In genomic region chr2:127518273-127518672, GRCm38 (mm10) we compare ENCODE assay signal across 13 mouse cellular contexts. TPM values are rescaled to one million over a fixed set of nuclear protein-coding genes. Genes with fewer than 3 reads are reported as not detected.
DNase-seq lines count a peak whose midpoint lies in the region; ATAC-seq and TF ChIP-seq lines count a peak whose summit lies in the region.
"Had no signal": no experiment of that assay in that cellular context is flagged by ENCODE, and none has a peak within 500 bp of the region (broad histone marks: within the 10 kb centered on the region; RNA-seq: fewer than 3 reads in every experiment).

No protein-coding gene starts in this region.

- no peaks in the 10 kb centered on the region for H3K9me3 ChIP-seq in forebrain, postnatal 0 days (ENCODE audit: low read length)
- H3K9me3 ChIP-seq in stomach, embryonic 15.5 days = no peaks in the 10 kb centered on the region
- H3K9me3 ChIP-seq: heart, embryonic 15.5 days had no signal

- 0 out of 2 replicates have a peak overlapping the region, but pooled peaks have one; percentile 81 for H3K4me2 ChIP-seq in forebrain, postnatal 0 days (ENCODE audit: low read depth)
- H3K4me2 ChIP-seq in stomach, embryonic 15.5 days = no peak overlapping the region
- H3K4me2 ChIP-seq: heart, embryonic 15.5 days had no signal

- 0 out of 2 replicates have a peak overlapping the region, but pooled peaks have one; percentile 10 for H3K9ac ChIP-seq in forebrain, postnatal 0 days
- no peak overlapping the region for H3K9ac ChIP-seq in stomach, embryonic 15.5 days
- H3K9ac ChIP-seq: heart, embryonic 15.5 days; liver, postnatal 0 days had no signal

- H3K27me3 ChIP-seq in forebrain, postnatal 0 days (ENCODE audit: insufficient read depth, low read length) = no peaks in the 10 kb centered on the region
- H3K27me3 ChIP-seq in stomach, embryonic 15.5 days (replicated peaks) = no peaks in the 10 kb centered on the region

- no peaks in the 10 kb centered on the region for H3K36me3 ChIP-seq in forebrain, postnatal 0 days (ENCODE audit: insufficient read depth)
- no peaks in the 10 kb centered on the region for H3K36me3 ChIP-seq in stomach, embryonic 15.5 days
- H3K36me3 ChIP-seq: heart, embryonic 15.5 days had no signal

- TF ChIP-seq POLR2A in cortical plate, adult 2 months (IDR thresholded peaks at IDR 0.05; ENCODE audit: extremely low read depth, insufficient read depth, low read length) = no peak; the same call in 1 of the 2 replicates

- peak; percentile 48 to 60 for DNase-seq in layer of hippocampus, adult 18-20 months (ENCODE audit: low spot score in 2 of 2)
- no peak for DNase-seq in layer of hippocampus, adult 9-10 months (ENCODE audit: low spot score)
- DNase-seq in forebrain, postnatal 0 days = no peak
- no peak for DNase-seq in yolk sac, embryonic 10.5 days (ENCODE audit: low spot score)
- no peak for DNase-seq in lung, postnatal 10 days
- DNase-seq: kidney, postnatal 10 days; liver, postnatal 0 days had no signal

- TF ChIP-seq CTCF in cortical plate, adult 2 months (IDR thresholded peaks at IDR 0.05; ENCODE audit: extremely low read depth, insufficient read depth, low read length) = no peak
- no peak for TF ChIP-seq CTCF in forebrain, postnatal 0 days (IDR thresholded peaks at IDR 0.05; ENCODE audit: low read depth)

- ATAC-seq in forebrain, postnatal 0 days = no peak
- ATAC-seq in stomach, embryonic 15.5 days (ENCODE audit: insufficient read depth, low FRiP score, low read depth) = 0 out of 2 replicates have a peak, but pooled peaks have one; percentile 4
- ATAC-seq: liver, postnatal 0 days; Patski had no signal

- WGBS in forebrain, postnatal 0 days = 37% methylated on average over 3 of the region's 3 CpGs
- WGBS in stomach, embryonic 15.5 days = 20% methylated on average over 3 of the region's 3 CpGs

- H3K4me1 ChIP-seq in cortical plate, adult 2 months (ENCODE audit: control insufficient read depth, insufficient read depth, low read length) = peaks cover 2% of the 10 kb centered on the region
- H3K4me1 ChIP-seq in forebrain, postnatal 0 days (ENCODE audit: insufficient read depth) = peaks cover 23% of the 10 kb centered on the region
- H3K4me1 ChIP-seq in stomach, embryonic 15.5 days = peaks cover 14% of the 10 kb centered on the region

- peak overlapping the region; percentile 83 for H3K4me3 ChIP-seq in cortical plate, adult 2 months (ENCODE audit: insufficient read depth, low read length)
- no peak overlapping the region for H3K4me3 ChIP-seq in forebrain, postnatal 0 days (ENCODE audit: low read depth, low read length)
- H3K4me3 ChIP-seq in stomach, embryonic 15.5 days (replicated peaks) = no peak overlapping the region
- H3K4me3 ChIP-seq: erythroblast, embryonic 14.5 days; heart, embryonic 15.5 days had no signal

- H3K27ac ChIP-seq in cortical plate, adult 2 months (ENCODE audit: insufficient read depth, low read length) = peak overlapping the region; percentile 55
- H3K27ac ChIP-seq in forebrain, postnatal 0 days (ENCODE audit: low read depth, low read length) = no peak overlapping the region
- no peak overlapping the region for H3K27ac ChIP-seq in stomach, embryonic 15.5 days
- H3K27ac ChIP-seq: heart, embryonic 15.5 days had no signal

RNA-seq across cellular contexts. Expression of gene Kcnip3, which starts 3.6 kb away (rescaled TPM):
- 10 to 100 TPM; 61.3 to 70.6 TPM for total RNA-seq in layer of hippocampus, adult 18-20 months (2021)
- 109 and 110 TPM in 2 replicates for polyA plus RNA-seq in cortical plate, adult 2 months (2012; rRNA removed)
- total RNA-seq in forebrain, postnatal 0 days (2014; rRNA removed) = 27.8 and 31.2 TPM in 2 replicates
- polyA plus RNA-seq in forebrain, postnatal 0 days (2015; fragmentation: Nextera tagmentation; extraction: Ambion mirVana) = 15.8 and 20.1 TPM in 2 replicates
- polyA plus RNA-seq in stomach, embryonic 15.5 days (2015; fragmentation: Nextera tagmentation; extraction: Ambion mirVana) = 2.5 and 3.0 TPM in 2 replicates
- total RNA-seq: neutrophil, adult 5-6 weeks had no signal

RNA-seq across cellular contexts. Expression of gene Prom2, which starts 23.0 kb away (rescaled TPM):
- total RNA-seq in layer of hippocampus, adult 18-20 months (2021) = under 1 TPM in 1 of 2 experiments, not detected in 1; 0.27 TPM
- polyA plus RNA-seq in cortical plate, adult 2 months (2012; rRNA removed) = 0.17 and 0.21 TPM in 2 replicates
- total RNA-seq in forebrain, postnatal 0 days (2014; rRNA removed) = not detected in 2 replicates
- 0.04 TPM in 1 of 2 replicates, not detected in the other for polyA plus RNA-seq in forebrain, postnatal 0 days (2015; fragmentation: Nextera tagmentation; extraction: Ambion mirVana)
- polyA plus RNA-seq in stomach, embryonic 15.5 days (2015; fragmentation: Nextera tagmentation; extraction: Ambion mirVana) = 10.4 and 11.4 TPM in 2 replicates
- total RNA-seq: neutrophil, adult 5-6 weeks had no signal
- polyA plus RNA-seq: erythroblast, embryonic 14.5 days; liver, postnatal 0 days; Patski had no signal

Comparison
In these comparisons a context has a peak if more than half of its experiments do, and no peak if none do; other contexts are left out.
1. DNase-seq: peak in layer of hippocampus, adult 18-20 months (2 of 2); none in layer of hippocampus, adult 9-10 months (single experiment), forebrain, postnatal 0 days (single experiment), yolk sac, embryonic 10.5 days (single experiment) and lung, postnatal 10 days (single experiment).